ENCODE assay signal across 13 mouse cellular contexts in genomic region chr14:25213056-25213455, GRCm38 (mm10).
"Had no signal": no experiment of that assay in that cellular context is flagged by ENCODE, and none has a peak within 500 bp of the region (broad histone marks: within the 10 kb centered on the region; RNA-seq: fewer than 3 reads in every experiment).

No protein-coding gene starts in this region.

- H3K4me3 ChIP-seq: liver, embryonic 13.5 days; myocyte; neural tube, embryonic 13.5 days had no signal

- H3K9me3 ChIP-seq: liver, embryonic 13.5 days; neural tube, embryonic 13.5 days had no signal

- DNase-seq: kidney, postnatal 14 days; kidney, postnatal 4 days; layer of hippocampus, adult 9-11 months; liver, embryonic 13.5 days; lung, adult 2 months; lung, postnatal 14 days; lung, postnatal 4 days; midbrain, embryonic 14.5 days; thymus, adult 18-20 months; thymus, postnatal 36 days had no signal

- H3K27ac ChIP-seq: liver, embryonic 13.5 days; neural tube, embryonic 13.5 days had no signal

- H3K4me1 ChIP-seq: neural tube, embryonic 13.5 days had no signal

- H3K27me3 ChIP-seq: liver, embryonic 13.5 days; neural tube, embryonic 13.5 days had no signal

- H3K36me3 ChIP-seq: liver, embryonic 13.5 days; neural tube, embryonic 13.5 days had no signal

- H3K9ac ChIP-seq: liver, embryonic 13.5 days; neural tube, embryonic 13.5 days had no signal

- H3K4me2 ChIP-seq: liver, embryonic 13.5 days; midbrain, embryonic 11.5 days; neural tube, embryonic 13.5 days had no signal
